Mouse (Mus musculus) mature B cell (primary cell): ENCODE results near the gene Car3.

Experiments used
- in situ Hi-C: fragments of 300-500 bp; cut with MboI; formaldehyde crosslinking; loops from 2 replicates; pipeline ENCODE4 v1.14.3; 2019

Gene Car3

GRCm38 (mm10) chr3:14874402-14875040 lies 11.2 kb downstream of the Car3 start:
- in situ Hi-C loops = loop anchor here (5.0 to 25.0 kb wide), 3 partner anchors 187 to 487 kb away; no protein-coding TSS in a partner anchor

GRCm38 (mm10) chr3:14876325-14876918 lies 13.1 kb downstream of the Car3 start:
- in situ Hi-C loops = loop anchor here (5.0 kb wide), 1 partner anchor 316 kb away; no protein-coding TSS in a partner anchor

- in situ Hi-C loops = loop anchor here (5.0 kb wide), 1 partner anchor 315 kb away; no protein-coding TSS in a partner anchor
These were observed 14.1 kb downstream of the Car3 start for GRCm38 (mm10) chr3:14877251-14877909.

- in situ Hi-C loops = loop anchor here (5.0 kb wide), 1 partner anchor 314 kb away; no protein-coding TSS in a partner anchor
These were observed 15.5 kb downstream of the Car3 start for GRCm38 (mm10) chr3:14878749-14879223.

GRCm38 (mm10) chr3:14879293-14879692 lies 16.0 kb downstream of the Car3 start:
- in situ Hi-C loops = loop anchor here (5.0 kb wide), 1 partner anchor 313 kb away; no protein-coding TSS in a partner anchor

GRCm38 (mm10) chr3:14880277-14880676 lies 17.0 kb downstream of the Car3 start:
- in situ Hi-C loops = no loop called here

GRCm38 (mm10) chr3:14882005-14882404 lies 18.7 kb downstream of the Car3 start:
- in situ Hi-C loops = no loop called here

GRCm38 (mm10) chr3:14882756-14883155 lies 19.4 kb downstream of the Car3 start:
- in situ Hi-C loops = no loop called here

GRCm38 (mm10) chr3:14884826-14885225 lies 21.5 kb downstream of the Car3 start:
- in situ Hi-C loops = no loop called here

GRCm38 (mm10) chr3:14886102-14887098 lies 23.1 kb downstream of the Car3 start, which contains the start of gene Car2:
Gene Car2, plus strand, starts transcription at chr3:14886273.
- in situ Hi-C loops = no loop called here

- in situ Hi-C loops = no loop called here
These were observed 23.9 kb downstream of the Car3 start for GRCm38 (mm10) chr3:14887134-14887666.

- in situ Hi-C loops = no loop called here
These were observed 24.5 kb downstream of the Car3 start for GRCm38 (mm10) chr3:14887686-14888295.

- in situ Hi-C loops = no loop called here
These were observed 25.2 kb downstream of the Car3 start for GRCm38 (mm10) chr3:14888549-14888948.

GRCm38 (mm10) chr3:14889085-14889484 lies 25.8 kb downstream of the Car3 start:
- in situ Hi-C loops = no loop called here

- in situ Hi-C loops = no loop called here
These were observed 26.6 kb downstream of the Car3 start for GRCm38 (mm10) chr3:14889716-14890409.

- in situ Hi-C loops = no loop called here
These were observed 29.7 kb downstream of the Car3 start for GRCm38 (mm10) chr3:14892991-14893390.

- in situ Hi-C loops = no loop called here
These were observed 30.4 kb downstream of the Car3 start for GRCm38 (mm10) chr3:14893700-14894099.

GRCm38 (mm10) chr3:14895333-14895732 lies 32.0 kb downstream of the Car3 start:
- in situ Hi-C loops = no loop called here

- in situ Hi-C loops = no loop called here
These were observed 34.5 kb downstream of the Car3 start for GRCm38 (mm10) chr3:14897770-14898169.

GRCm38 (mm10) chr3:14903380-14903779 lies 40.1 kb downstream of the Car3 start:
- in situ Hi-C loops = no loop called here
